Mouse (Mus musculus): ENCODE measurements around the gene Bcl2l14. TPM values are rescaled to one million over a fixed set of nuclear protein-coding genes. Genes with fewer than 3 reads are reported as not detected.

Gene Bcl2l14
- total RNA-seq, 2 experiments from 2014 or later: not detected

- no peak for DNase-seq (ENCODE audit: low spot score in 2 of 2)
- no peak for TF ChIP-seq CTCF (conservative IDR thresholded peaks at IDR 0.05)
- Histone ChIP-seq H3K4me3 (no peak overlapping the region), H3K27ac (no peak overlapping the region)
Observed at GRCm38 (mm10) chr6:134416556-134417105, 20.5 kb downstream of the Bcl2l14 start.

GRCm38 (mm10) chr6:134417886-134418285 is 21.8 kb downstream of the Bcl2l14 start:
- Histone ChIP-seq H3K27ac (no peak overlapping the region), H3K4me3 (no peak overlapping the region)
- TF ChIP-seq CTCF (conservative IDR thresholded peaks at IDR 0.05): no peak
- no peak for DNase-seq (ENCODE audit: low spot score in 2 of 2)

DNA sequence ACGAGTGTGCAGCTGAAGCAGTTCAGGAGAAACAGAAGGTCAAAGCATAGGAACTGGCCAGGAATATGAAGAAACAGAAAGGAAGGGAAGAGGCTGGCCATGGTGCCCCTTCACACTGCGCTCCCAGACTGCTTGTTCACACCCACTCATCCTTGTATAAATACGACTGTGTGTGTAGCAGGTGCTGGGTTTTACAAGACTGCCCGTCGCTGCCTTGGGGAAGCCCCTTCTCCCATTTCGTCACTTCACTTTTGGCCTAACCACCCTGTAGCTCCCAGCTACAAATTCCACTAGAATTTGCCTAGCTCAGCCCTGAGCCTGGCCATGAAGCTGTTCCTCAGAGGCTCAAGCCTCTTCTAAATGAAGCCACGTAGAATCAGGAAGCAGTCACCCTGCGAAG is 24.3 kb downstream of the Bcl2l14 start:
- Histone ChIP-seq H3K4me3 (no peak overlapping the region), H3K27ac (no peak overlapping the region)
- DNase-seq (ENCODE audit: low spot score in 2 of 2): no peak
- no peak for TF ChIP-seq CTCF (conservative IDR thresholded peaks at IDR 0.05)

DNA sequence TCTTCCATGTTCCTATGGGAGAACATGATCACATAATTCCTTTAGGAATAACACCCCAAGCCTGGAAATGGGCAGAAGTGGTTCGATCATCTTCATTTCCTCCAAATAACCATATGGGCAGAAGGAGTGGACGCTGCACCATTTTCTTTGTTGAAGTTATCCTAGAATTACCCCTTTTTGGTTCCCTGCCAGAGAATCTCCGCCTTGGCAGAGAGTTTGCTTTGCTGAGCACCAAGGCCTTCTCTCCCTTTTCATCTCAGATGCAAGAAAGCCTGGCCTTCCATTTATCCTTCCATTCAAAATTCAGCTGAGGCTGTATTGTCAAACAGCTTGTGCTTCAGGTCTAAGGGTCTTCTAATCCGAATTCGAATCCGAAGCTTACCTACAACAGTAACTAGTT is 25.8 kb downstream of the Bcl2l14 start:
- H3K4me3 ChIP-seq: no peak overlapping the region
- DNase-seq (ENCODE audit: low spot score in 2 of 2): no peak
- no peak overlapping the region for H3K27ac ChIP-seq
- TF ChIP-seq CTCF (conservative IDR thresholded peaks at IDR 0.05): no peak

DNA sequence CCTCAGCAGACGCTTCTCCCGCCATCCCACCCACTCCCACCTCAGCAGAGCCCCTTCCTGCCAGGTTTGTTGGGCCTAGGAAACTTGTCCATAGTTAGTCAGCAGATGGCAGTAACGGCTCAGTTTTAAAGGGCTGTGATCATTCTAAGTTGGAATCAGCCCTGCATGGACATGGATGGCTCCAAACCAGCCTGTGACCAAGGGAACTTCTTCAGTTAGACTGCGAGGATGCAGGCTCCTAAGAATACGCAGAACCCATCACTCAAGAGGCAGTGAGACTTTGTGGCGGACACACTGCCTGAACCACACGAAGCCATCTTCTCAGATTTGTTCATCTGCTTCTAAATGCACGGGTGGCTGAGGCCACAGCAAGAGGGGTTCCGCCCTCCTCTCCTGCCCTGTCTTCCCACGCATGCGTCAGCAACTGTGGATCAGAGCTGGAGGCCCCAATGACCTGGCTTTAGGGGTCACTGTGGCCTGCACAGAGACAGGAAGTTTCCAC is 29.1 kb downstream of the Bcl2l14 start:
- Histone ChIP-seq H3K4me3 (peak overlapping the region; percentile 23; the same call in 1 of the 2 replicates), H3K27ac (no peak overlapping the region)
- TF ChIP-seq CTCF (conservative IDR thresholded peaks at IDR 0.05): peak; percentile 85
- peak; percentile 60 to 75 for DNase-seq (ENCODE audit: low spot score in 2 of 2)

DNA sequence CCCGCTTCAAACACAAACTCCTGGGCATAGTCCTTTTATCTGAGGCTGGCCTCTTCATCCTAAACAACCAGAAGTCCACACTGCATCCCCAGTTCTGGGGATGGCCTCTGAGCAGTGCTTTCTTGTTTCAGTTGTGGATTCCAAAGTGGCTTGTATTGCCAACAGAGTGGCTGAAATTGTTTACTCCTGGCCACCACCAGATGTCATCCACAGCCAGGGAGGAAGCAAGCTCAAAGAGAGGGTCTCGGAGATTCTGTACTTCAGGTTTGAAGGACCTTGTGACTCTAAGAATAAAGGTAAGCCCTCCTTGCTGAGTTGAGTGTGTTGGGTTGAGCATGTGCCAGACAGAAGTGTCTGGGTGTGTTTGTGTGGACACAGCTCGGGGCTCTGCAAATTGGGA is 31.0 kb downstream of the Bcl2l14 start:
- H3K4me3 ChIP-seq: no peak overlapping the region
- no peak overlapping the region for H3K27ac ChIP-seq
- peak; percentile 56 for TF ChIP-seq CTCF (conservative IDR thresholded peaks at IDR 0.05)
- no peak for DNase-seq (ENCODE audit: low spot score in 2 of 2)

- Histone ChIP-seq H3K4me3 (no peak overlapping the region), H3K27ac (no peak overlapping the region)
- no peak for TF ChIP-seq CTCF (conservative IDR thresholded peaks at IDR 0.05)
- DNase-seq (ENCODE audit: low spot score in 2 of 2): no peak
Observed at GRCm38 (mm10) chr6:134428455-134428854, 32.3 kb downstream of the Bcl2l14 start.

DNA sequence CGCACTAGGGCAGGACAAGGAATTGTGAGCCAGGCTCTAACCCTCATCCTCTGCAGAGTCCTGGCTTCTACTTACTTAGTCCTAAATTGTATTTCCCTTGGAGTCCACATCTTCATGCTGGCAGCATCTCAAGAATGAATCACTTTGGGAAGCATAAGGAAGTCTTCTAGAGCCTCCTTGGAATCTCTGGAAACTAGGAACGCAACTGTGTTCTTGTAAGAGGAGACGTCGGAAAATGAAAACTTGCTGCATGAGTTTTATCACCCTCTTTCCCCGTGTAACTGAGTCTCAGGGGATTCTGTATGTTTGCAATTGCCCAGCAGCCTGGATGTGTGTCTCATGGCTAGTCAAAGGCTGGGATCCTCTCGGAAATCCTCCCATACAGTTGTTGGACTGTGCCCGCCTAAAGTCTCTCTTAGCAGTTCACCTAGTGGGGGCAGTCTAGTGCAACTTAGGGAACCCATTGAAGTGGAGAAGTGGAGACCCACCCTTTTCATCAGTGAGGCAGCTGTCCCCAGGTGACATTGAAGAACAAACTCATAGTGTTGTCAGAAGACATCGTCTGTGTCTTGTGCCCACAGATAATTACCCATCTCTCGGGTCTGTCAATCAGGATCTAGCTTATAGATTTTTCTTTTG is 34.2 kb downstream of the Bcl2l14 start:
- Histone ChIP-seq H3K4me3 (no peak overlapping the region), H3K27ac (no peak overlapping the region)
- TF ChIP-seq CTCF (conservative IDR thresholded peaks at IDR 0.05): no peak
- no peak for DNase-seq (ENCODE audit: low spot score in 2 of 2)

DNA sequence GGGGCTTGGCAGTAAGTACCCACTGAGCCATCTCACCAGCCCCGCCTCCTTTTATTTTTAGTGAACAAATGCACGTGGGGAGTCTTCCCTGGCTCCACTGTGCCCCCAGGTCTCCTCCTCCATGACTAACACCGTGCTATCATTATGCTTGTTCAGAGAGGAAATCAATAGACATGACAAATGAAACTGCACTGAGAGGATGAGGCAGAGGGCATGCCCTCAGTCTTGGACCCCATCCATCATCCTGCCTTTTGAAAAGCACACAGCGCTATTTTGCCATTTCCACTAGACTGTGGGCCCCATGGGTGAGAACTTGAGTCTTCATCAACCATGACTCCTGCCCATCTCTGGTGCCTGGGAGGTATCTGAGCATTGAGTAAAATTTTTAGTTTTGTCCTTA is 35.5 kb downstream of the Bcl2l14 start:
- no peak for TF ChIP-seq CTCF (conservative IDR thresholded peaks at IDR 0.05)
- H3K4me3 ChIP-seq: no peak overlapping the region
- DNase-seq (ENCODE audit: low spot score in 2 of 2): no peak
- no peak overlapping the region for H3K27ac ChIP-seq

DNA sequence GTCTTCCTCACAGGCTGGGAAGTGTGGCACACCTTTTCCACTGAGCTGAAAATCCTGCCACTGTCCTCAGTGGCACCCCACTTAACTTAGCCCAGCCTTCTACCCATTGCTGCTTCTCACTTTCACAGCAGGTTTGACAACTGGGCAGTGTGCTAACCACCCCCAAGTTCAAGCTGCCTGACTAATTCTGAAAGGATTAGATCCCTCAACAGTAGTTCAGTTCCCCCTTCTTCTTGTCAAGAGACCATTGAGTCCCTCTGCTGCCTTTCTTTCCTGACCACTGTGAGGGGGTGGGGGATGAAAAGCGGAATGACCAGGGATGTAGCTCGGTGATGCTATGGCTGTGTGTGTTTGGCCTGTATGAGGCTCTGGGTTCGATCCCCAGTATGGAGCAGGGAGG is 37.2 kb downstream of the Bcl2l14 start:
- DNase-seq (ENCODE audit: low spot score in 2 of 2): no peak
- TF ChIP-seq CTCF (conservative IDR thresholded peaks at IDR 0.05): no peak
- Histone ChIP-seq H3K4me3 (no peak overlapping the region), H3K27ac (no peak overlapping the region)

DNA sequence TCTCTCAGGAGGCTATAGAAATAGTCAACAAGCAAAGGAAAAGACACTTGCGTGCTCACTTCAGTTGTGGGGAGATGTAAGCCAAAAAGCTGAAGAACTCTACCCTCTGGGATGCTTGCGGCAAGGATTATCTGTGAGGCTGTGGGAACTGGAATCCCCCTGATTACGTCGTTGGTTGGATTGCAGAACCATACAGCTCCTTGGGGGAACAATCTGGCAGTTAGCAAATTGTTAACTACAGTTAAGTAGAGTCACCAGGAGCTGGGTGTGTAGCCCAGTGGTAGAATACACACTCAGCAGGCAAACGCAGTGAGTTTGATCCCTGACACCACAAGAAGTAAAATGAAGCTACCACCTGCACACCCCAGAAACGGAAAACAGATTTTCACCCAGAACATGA is 37.9 kb downstream of the Bcl2l14 start:
- DNase-seq (ENCODE audit: low spot score in 2 of 2): no peak

GRCm38 (mm10) chr6:134434866-134435390 is 38.8 kb downstream of the Bcl2l14 start:
- no peak for TF ChIP-seq CTCF (conservative IDR thresholded peaks at IDR 0.05)
- no peak overlapping the region for H3K4me3 ChIP-seq

More for the DNA sequence above, 37.9 kb downstream of the Bcl2l14 start:
- no peak for TF ChIP-seq CTCF (conservative IDR thresholded peaks at IDR 0.05)
- H3K4me3 ChIP-seq: no peak overlapping the region
- H3K27ac ChIP-seq: no peak overlapping the region

GRCm38 (mm10) chr6:134436955-134437354 is 40.8 kb downstream of the Bcl2l14 start:
- H3K4me3 ChIP-seq: no peak overlapping the region
- no peak for TF ChIP-seq CTCF (conservative IDR thresholded peaks at IDR 0.05)
- no peak for DNase-seq (ENCODE audit: low spot score in 2 of 2)
- H3K27ac ChIP-seq: no peak overlapping the region

More at GRCm38 (mm10) chr6:134434866-134435390, 38.8 kb downstream of the Bcl2l14 start:
- no peak for DNase-seq (ENCODE audit: low spot score in 2 of 2)
- peak overlapping the region; percentile 23; the same call in 1 of the 2 replicates for H3K27ac ChIP-seq
